Mouse (Mus musculus) layer of hippocampus, postnatal 36 days (tissue): ENCODE data around the gene Rab5c. TPM values are rescaled to one million over a fixed set of nuclear protein-coding genes. Genes with fewer than 3 reads are reported as not detected.
A peak's percentile ranks its signal among the peaks of the same experiment; 100 is the strongest.

ENCODE experiments used
- DNase-seq, 2 experiments: peaks; one replicate each; pipeline ENCODE4 v3.0.0; 2022
- total RNA-seq, 2 experiments: library from RNA; stranded (reverse); gene quantifications; 2 replicates each; pipeline ENCODE4 v1.2.3; 2021

Gene Rab5c
- total RNA-seq, result 100 to 1,000 TPM; 143 to 149 TPM

- peak; percentile 99 for DNase-seq
Observed at GRCm38 (mm10) chr11:100738066-100738604, at the start of gene Rab5c. Gene Rab5c (minus strand): TSS chr11:100738215.

- DNase-seq, result no peak
Observed at GRCm38 (mm10) chr11:100785774-100786173, 47.8 kb upstream of the Rab5c start.

- DNase-seq, result no peak
Observed at GRCm38 (mm10) chr11:100784286-100784685, 46.3 kb upstream of the Rab5c start.

- DNase-seq, result no peak
Observed at GRCm38 (mm10) chr11:100782568-100782967, 44.6 kb upstream of the Rab5c start.

GRCm38 (mm10) chr11:100781763-100782475 is 43.9 kb upstream of the Rab5c start:
- no peak for DNase-seq

- no peak for DNase-seq
Observed at GRCm38 (mm10) chr11:100780247-100780646, 42.2 kb upstream of the Rab5c start.

GRCm38 (mm10) chr11:100778069-100778468 is 40.1 kb upstream of the Rab5c start:
- no peak for DNase-seq

GRCm38 (mm10) chr11:100775921-100776320 is 37.9 kb upstream of the Rab5c start:
- no peak for DNase-seq

GRCm38 (mm10) chr11:100774261-100774660 is 36.2 kb upstream of the Rab5c start:
- DNase-seq, result no peak

- DNase-seq, result peak; percentile 69 to 72
Observed at GRCm38 (mm10) chr11:100770646-100771408, 32.8 kb upstream of the Rab5c start, which contains the start of gene Ghdc. Gene Ghdc (minus strand): TSS chr11:100770957.

GRCm38 (mm10) chr11:100769980-100770379 is 32.0 kb upstream of the Rab5c start:
- DNase-seq, result no peak

GRCm38 (mm10) chr11:100767871-100768270 is 29.9 kb upstream of the Rab5c start:
- DNase-seq, result no peak

- no peak for DNase-seq
Observed at GRCm38 (mm10) chr11:100766726-100767125, 28.7 kb upstream of the Rab5c start.

- DNase-seq, result no peak
Observed at GRCm38 (mm10) chr11:100762831-100763230, 24.8 kb upstream of the Rab5c start, which contains the start of gene Hcrt. Gene Hcrt (minus strand): TSS chr11:100762931.

GRCm38 (mm10) chr11:100761547-100762045 is 23.6 kb upstream of the Rab5c start:
- DNase-seq, result peak; percentile 86 to 89

GRCm38 (mm10) chr11:100759611-100760233 is 21.7 kb upstream of the Rab5c start, which contains the start of gene Kcnh4:
Gene Kcnh4 (minus strand): TSS chr11:100759942.
- DNase-seq, result peak; percentile 79 to 81

GRCm38 (mm10) chr11:100758707-100759610 is 20.9 kb upstream of the Rab5c start:
- DNase-seq, result no peak

GRCm38 (mm10) chr11:100757566-100757965 is 19.6 kb upstream of the Rab5c start:
- no peak for DNase-seq

- no peak for DNase-seq
Observed at GRCm38 (mm10) chr11:100756476-100756875, 18.5 kb upstream of the Rab5c start.

- DNase-seq, result no peak
Observed at GRCm38 (mm10) chr11:100754693-100755057, 16.7 kb upstream of the Rab5c start.

- DNase-seq, result no peak
Observed at GRCm38 (mm10) chr11:100754021-100754692, 16.1 kb upstream of the Rab5c start.
